Mouse (Mus musculus): ENCODE measurements at regions not wholly inside any gene's neighbourhood (a gene's known extent, or its start where the extent isn't known, plus 50 kb on each side); places are given as distances from the start of the nearest gene placed in this dataset.

DNA sequence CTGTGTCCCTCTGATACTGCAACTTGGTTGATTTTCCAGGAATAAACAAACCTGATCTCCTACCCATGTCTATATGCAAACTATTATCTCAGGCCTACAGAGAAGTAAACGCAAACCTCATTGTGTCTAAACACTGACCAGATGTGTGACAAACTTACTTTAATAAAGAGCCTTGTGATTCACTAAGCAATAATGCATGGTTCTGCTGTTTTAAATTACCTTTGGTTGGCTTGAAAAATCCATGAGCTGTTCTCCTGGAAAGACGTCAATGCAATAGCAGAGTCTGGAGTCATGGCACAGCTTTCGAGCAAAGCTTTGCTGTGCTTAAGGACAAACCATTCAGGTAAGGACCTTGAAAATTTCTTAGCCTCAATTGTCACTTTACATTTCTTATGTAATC is 95.4 kb upstream of the Dusp10 start:
- TF ChIP-seq POLR2A (IDR thresholded peaks at IDR 0.05; ENCODE audit: borderline replicate concordance, control insufficient read depth, low read depth, low read length) (no peak), CTCF (IDR thresholded peaks at IDR 0.05; ENCODE audit: control insufficient read depth, insufficient read depth, low read length) (no peak)
